In genomic region chr8:111535491-111535890, GRCm38 (mm10) we compare ENCODE assay signal across 7 mouse cellular contexts. TPM values are rescaled to one million over a fixed set of nuclear protein-coding genes. Genes with fewer than 3 reads are reported as not detected.
DNase-seq lines count a peak whose midpoint lies in the region; ATAC-seq and TF ChIP-seq lines count a peak whose summit lies in the region.

No protein-coding gene starts in this region.

- H3K36me3 ChIP-seq in lung, embryonic 16.5 days (ENCODE audit: control insufficient read depth, insufficient read depth, low read length): no peaks in the 10 kb centered on the region
- no peaks in the 10 kb centered on the region for H3K36me3 ChIP-seq in forebrain, postnatal 0 days (ENCODE audit: insufficient read depth)
- H3K36me3 ChIP-seq in liver, embryonic 12.5 days: no peaks in the 10 kb centered on the region
- no peaks in the 10 kb centered on the region for H3K36me3 ChIP-seq in stomach, postnatal 0 days (ENCODE audit: control insufficient read depth, insufficient read depth, low read length)

- peak overlapping the region; percentile 93 for H3K4me3 ChIP-seq in lung, embryonic 16.5 days (ENCODE audit: low read length)
- H3K4me3 ChIP-seq in forebrain, postnatal 0 days (ENCODE audit: low read depth, low read length): peak overlapping the region; percentile 92
- no peak overlapping the region for H3K4me3 ChIP-seq in liver, embryonic 12.5 days
- no peak overlapping the region for H3K4me3 ChIP-seq in stomach, postnatal 0 days (ENCODE audit: low read depth, low read length)

- no peak for TF ChIP-seq CTCF in forebrain, postnatal 0 days (IDR thresholded peaks at IDR 0.05; ENCODE audit: low read depth)
- TF ChIP-seq CTCF in stomach, postnatal 0 days (IDR thresholded peaks at IDR 0.05; ENCODE audit: low read depth): no peak

- DNase-seq in lung, postnatal 25 days (ENCODE audit: low spot score): no peak
- DNase-seq in forebrain, postnatal 0 days: no peak
- DNase-seq in stomach, postnatal 0 days (ENCODE audit: low spot score): no peak
- no peak for DNase-seq in gastrocnemius, postnatal 25 days
- DNase-seq in layer of hippocampus, postnatal 14 days (ENCODE audit: low spot score in 2 of 2): no peak

- peak overlapping the region; percentile 92; the same call in 1 of the 2 replicates for H3K9ac ChIP-seq in lung, embryonic 16.5 days (ENCODE audit: low read length)
- no peak overlapping the region for H3K9ac ChIP-seq in forebrain, postnatal 0 days
- no peak overlapping the region for H3K9ac ChIP-seq in liver, embryonic 12.5 days
- no peak overlapping the region for H3K9ac ChIP-seq in stomach, postnatal 0 days (ENCODE audit: low read length)

- TF ChIP-seq EP300 in stomach, postnatal 0 days (optimal IDR thresholded peaks at IDR 0.05): no peak

- peaks cover 32% of the 10 kb centered on the region for H3K4me1 ChIP-seq in lung, embryonic 16.5 days (replicated peaks; ENCODE audit: control insufficient read depth, insufficient read depth, low read length)
- H3K4me1 ChIP-seq in forebrain, postnatal 0 days (ENCODE audit: insufficient read depth): peaks cover 18% of the 10 kb centered on the region; the same call in 1 of the 2 replicates
- H3K4me1 ChIP-seq in liver, embryonic 12.5 days: peaks cover 35% of the 10 kb centered on the region
- peaks cover 10% of the 10 kb centered on the region for H3K4me1 ChIP-seq in stomach, postnatal 0 days (replicated peaks; ENCODE audit: control insufficient read depth, insufficient read depth)

- no peaks in the 10 kb centered on the region for H3K27me3 ChIP-seq in lung, embryonic 16.5 days (ENCODE audit: control insufficient read depth, insufficient read depth, low read depth, low read length)
- H3K27me3 ChIP-seq in forebrain, postnatal 0 days (ENCODE audit: insufficient read depth, low read length): no peaks in the 10 kb centered on the region
- H3K27me3 ChIP-seq in liver, embryonic 12.5 days (replicated peaks): no peaks in the 10 kb centered on the region
- H3K27me3 ChIP-seq in stomach, postnatal 0 days (ENCODE audit: control insufficient read depth, insufficient read depth, low read length): no peaks in the 10 kb centered on the region

- 24% methylated on average over 5 of the region's 5 CpGs for WGBS in lung, embryonic 16.5 days
- 26% methylated on average over 5 of the region's 5 CpGs for WGBS in forebrain, postnatal 0 days
- 55% methylated on average over 5 of the region's 5 CpGs for WGBS in liver, embryonic 12.5 days (ENCODE audit: insufficient replicate concordance)
- WGBS in stomach, postnatal 0 days: 28% methylated on average over 5 of the region's 5 CpGs

- peak overlapping the region; percentile 55 for H3K4me2 ChIP-seq in lung, embryonic 16.5 days (ENCODE audit: low read depth, low read length)
- peak overlapping the region; percentile 48 for H3K4me2 ChIP-seq in forebrain, postnatal 0 days (ENCODE audit: low read depth)
- H3K4me2 ChIP-seq in liver, embryonic 12.5 days: peak overlapping the region; percentile 99
- peak overlapping the region; percentile 93 for H3K4me2 ChIP-seq in stomach, postnatal 0 days (replicated peaks; ENCODE audit: low read depth)

- ATAC-seq in lung, embryonic 16.5 days (ENCODE audit: low read depth): no peak
- ATAC-seq in forebrain, postnatal 0 days: no peak
- no peak for ATAC-seq in liver, embryonic 12.5 days
- ATAC-seq in stomach, postnatal 0 days (ENCODE audit: low FRiP score, low TSS enrichment): no peak

- no peaks in the 10 kb centered on the region for H3K9me3 ChIP-seq in lung, embryonic 16.5 days (ENCODE audit: control insufficient read depth, low read length)
- no peaks in the 10 kb centered on the region for H3K9me3 ChIP-seq in forebrain, postnatal 0 days (ENCODE audit: low read length)
- no peaks in the 10 kb centered on the region for H3K9me3 ChIP-seq in liver, embryonic 12.5 days (replicated peaks)
- H3K9me3 ChIP-seq in stomach, postnatal 0 days (ENCODE audit: control insufficient read depth, low read length): no peaks in the 10 kb centered on the region

- no peak overlapping the region for H3K27ac ChIP-seq in lung, embryonic 16.5 days (ENCODE audit: low read length)
- H3K27ac ChIP-seq in forebrain, postnatal 0 days (ENCODE audit: low read depth, low read length): no peak overlapping the region
- H3K27ac ChIP-seq in liver, embryonic 12.5 days: no peak overlapping the region
- no peak overlapping the region for H3K27ac ChIP-seq in stomach, postnatal 0 days (replicated peaks)

RNA-seq across cellular contexts. Expression of gene Znrf1, which starts 0.4 kb away (rescaled TPM):
- 18.3 and 19.0 TPM in 2 replicates for polyA plus RNA-seq in lung, embryonic 16.5 days (2015; fragmentation: Nextera tagmentation; extraction: Ambion mirVana)
- 180 and 225 TPM in 2 replicates for total RNA-seq in forebrain, postnatal 0 days (2014; rRNA removed)
- 101 and 113 TPM in 2 replicates for polyA plus RNA-seq in forebrain, postnatal 0 days (2015; fragmentation: Nextera tagmentation; extraction: Ambion mirVana)
- polyA plus RNA-seq in liver, embryonic 12.5 days (2016; fragmentation: Nextera tagmentation; extraction: Ambion mirVana): 17.3 and 18.3 TPM in 2 replicates
- 14.8 and 19.2 TPM in 2 replicates for polyA plus RNA-seq in stomach, postnatal 0 days (2015; fragmentation: Nextera tagmentation; extraction: Ambion mirVana)
- 10 to 100 TPM; 49.9 to 57.5 TPM for total RNA-seq in gastrocnemius, postnatal 25 days (2021)
- total RNA-seq in layer of hippocampus, postnatal 14 days (2021): 100 to 1,000 TPM; 116 to 123 TPM

RNA-seq across cellular contexts. Expression of gene Wdr59, which starts 13.6 kb away (rescaled TPM):
- 6.1 and 6.8 TPM in 2 replicates for polyA plus RNA-seq in lung, embryonic 16.5 days (2015; fragmentation: Nextera tagmentation; extraction: Ambion mirVana)
- 10.2 and 10.7 TPM in 2 replicates for total RNA-seq in forebrain, postnatal 0 days (2014; rRNA removed)
- polyA plus RNA-seq in forebrain, postnatal 0 days (2015; fragmentation: Nextera tagmentation; extraction: Ambion mirVana): 3.5 and 6.8 TPM in 2 replicates
- 2.8 and 3.1 TPM in 2 replicates for polyA plus RNA-seq in liver, embryonic 12.5 days (2016; fragmentation: Nextera tagmentation; extraction: Ambion mirVana)
- polyA plus RNA-seq in stomach, postnatal 0 days (2015; fragmentation: Nextera tagmentation; extraction: Ambion mirVana): 2.0 and 2.2 TPM in 2 replicates
- total RNA-seq in gastrocnemius, postnatal 25 days (2021): 1 to 10 TPM; 6.5 to 8.5 TPM
- total RNA-seq in layer of hippocampus, postnatal 14 days (2021): 10 to 100 TPM; 26.6 to 28.3 TPM

Comparison
In these comparisons a context has a peak if more than half of its experiments do, and no peak if none do; other contexts are left out.
1. H3K4me2 ChIP-seq: peak in every context shown above with its lines; median percentile 99 in liver, embryonic 12.5 days; 93 in stomach, postnatal 0 days; 55 in lung, embryonic 16.5 days; 48 in forebrain, postnatal 0 days.
2. H3K4me3 ChIP-seq: peak in lung, embryonic 16.5 days (single experiment) and forebrain, postnatal 0 days (single experiment); none in liver, embryonic 12.5 days (single experiment) and stomach, postnatal 0 days (single experiment).